Mouse (Mus musculus) lung, adult 2 months (tissue): ENCODE results near the gene Akap9.

Experiments
- CTCF ChIP-seq: fragments of 200-500 bp; IDR thresholded peaks from 2 replicates; pipeline ENCODE4 v1.5.1; 2011; ENCODE audit warnings: mild to moderate bottlenecking, low read length, control low read depth; ENCODE audit not compliant: insufficient read depth
- POLR2A ChIP-seq: fragments of 200-500 bp; IDR thresholded peaks from 2 replicates; pipeline ENCODE4 v1.6.1; 2011; ENCODE audit warnings: low read depth, mild to moderate bottlenecking, control low read depth, low read length, borderline replicate concordance; ENCODE audit errors: extremely low read depth

DNA sequence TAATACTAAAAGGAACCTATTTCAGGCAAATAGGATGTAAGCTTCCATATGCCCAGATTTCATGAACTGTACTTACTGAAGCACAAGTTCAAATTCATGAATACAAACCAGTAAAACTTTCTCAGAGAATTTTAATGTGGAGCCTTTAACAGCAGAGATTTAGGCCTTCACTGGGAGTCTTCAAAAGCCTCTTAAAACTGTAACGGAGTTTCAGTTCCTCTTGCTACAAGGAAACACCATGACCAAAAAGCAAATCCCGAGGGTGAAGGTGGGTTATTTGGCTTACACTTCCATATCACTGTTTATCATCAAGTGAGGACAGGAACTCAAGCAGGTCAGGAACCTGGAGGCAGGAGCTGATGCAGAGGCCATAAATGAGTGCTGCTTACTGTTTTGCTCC lies 153.7 kb downstream of the Akap9 start:
- TF ChIP-seq CTCF, result no peak
- TF ChIP-seq POLR2A, result no peak
